Mouse (Mus musculus) liver, embryonic 11.5 days (tissue): ENCODE data around the gene Frem3. TPM values are rescaled to one million over a fixed set of nuclear protein-coding genes. Genes with fewer than 3 reads are reported as not detected.
"Not testable (repeated sequence)": the region's sequence is repeated elsewhere in the genome, so short reads cannot be mapped to it uniquely, and the experiment has no call there.

Source experiments
- ATAC-seq: fragments of 200-750 bp; cut with Nextera tagmentation; replicated peaks from 2 replicates; pipeline ENCODE4 v1.8.0; 2017; ENCODE audit warnings: moderate number of reproducible peaks, mild to moderate bottlenecking, moderate TSS enrichment, moderate library complexity; ENCODE audit not compliant: low FRiP score
- DNase-seq: peaks from one replicate; pipeline ENCODE4 v3.0.0-alpha.2; 2017; ENCODE audit warnings: low spot score
- H3K27ac ChIP-seq: fragments of 300-500 bp; sonication (generic); 2 replicates; pipeline ENCODE4 v1.5.1; 2014; ENCODE audit warnings: mild to moderate bottlenecking, low read depth, low read length, control low read depth
- H3K27me3 ChIP-seq: fragments of 300-500 bp; sonication (generic); replicated peaks from 2 replicates; pipeline ENCODE4 v1.6.1; 2014; ENCODE audit warnings: low read length, mixed read lengths; ENCODE audit not compliant: control insufficient read depth, insufficient read depth
- H3K36me3 ChIP-seq: fragments of 300-500 bp; sonication (generic); 2 replicates; pipeline ENCODE4 v1.6.1; 2014; ENCODE audit warnings: mild to moderate bottlenecking, low read length, moderate library complexity, mixed read lengths; ENCODE audit not compliant: control insufficient read depth, insufficient read depth
- H3K4me1 ChIP-seq: fragments of 300-500 bp; sonication (generic); replicated peaks from 2 replicates; pipeline ENCODE4 v1.6.1; 2014; ENCODE audit warnings: low read length, mixed read lengths; ENCODE audit not compliant: control insufficient read depth, insufficient read depth
- H3K4me2 ChIP-seq: fragments of 300-500 bp; sonication (generic); 2 replicates; pipeline ENCODE4 v1.6.1; 2014; ENCODE audit warnings: mild to moderate bottlenecking, control low read depth, moderate library complexity
- H3K4me3 ChIP-seq: fragments of 300-500 bp; sonication (generic); 2 replicates; pipeline ENCODE4 v1.5.1; 2014; ENCODE audit warnings: low read depth, low read length, control low read depth
- H3K9ac ChIP-seq: fragments of 300-500 bp; sonication (generic); 2 replicates; pipeline ENCODE4 v1.6.1; 2014; ENCODE audit warnings: low read depth, low read length, control low read depth
- H3K9me3 ChIP-seq: fragments of 300-500 bp; sonication (generic); 2 replicates; pipeline ENCODE4 v1.6.1; 2016; ENCODE audit warnings: low read length, inconsistent platforms, mixed read lengths; ENCODE audit not compliant: control insufficient read depth
- WGBS: fragments of 180-500 bp; shearing (Covaris S2); extraction: QIAGEN DNeasy Blood & Tissue Kit; methylation state at CpG from one replicate; pipeline ENCODE4 v1.1.7; 2014; 5-methylcytosine and 5-hydroxymethylcytosine counted together
- polyA plus RNA-seq: library from polyadenylated mRNA; unstranded; fragments of >200 nt; fragmentation: Nextera tagmentation; extraction: Ambion mirVana; gene quantifications from 2 replicates; pipeline ENCODE4 v1.2.1, GENCODE M21; 2014

Frem3 gene
- polyA plus RNA-seq, 1 experiment from 2014 or later, result 0.14 TPM

- Histone ChIP-seq H3K9ac (peak overlapping the region; percentile 81), H3K27me3 (no peaks in the 10 kb centered on the region), H3K4me3 (peak overlapping the region; percentile 66), H3K9me3 (no peaks in the 10 kb centered on the region), H3K4me1 (0 out of 2 replicates have a peak, but pooled peaks cover 2% of the 10 kb centered on the region), H3K27ac (peak overlapping the region; percentile 99), H3K4me2 (peak overlapping the region; percentile 83), H3K36me3 (peaks cover 10% of the 10 kb centered on the region)
- ATAC-seq (peak; percentile 65), DNase-seq (peak; percentile 68)
- WGBS, result under 1% methylated on average over 72 of the region's 84 CpGs
Measured at GRCm38 (mm10) chr8:80738388-80739154, 127.7 kb downstream of the Frem3 start.

- 2% methylated on average over 76 of the region's 91 CpGs for WGBS
- H3K27me3 ChIP-seq, H3K4me1 ChIP-seq, H3K9me3 ChIP-seq, H3K36me3 ChIP-seq: not testable (repeated sequence)
- H3K27ac ChIP-seq, result peak within 1 kb of the TSS; percentile 99
- H3K9ac ChIP-seq, result peak within 1 kb of the TSS; percentile 81
- H3K4me2 ChIP-seq, result peak within 1 kb of the TSS; percentile 83
- DNase-seq (peak; percentile 84), ATAC-seq (peak; percentile 96)
- peak within 1 kb of the TSS; percentile 66 for H3K4me3 ChIP-seq
Measured at GRCm38 (mm10) chr8:80739155-80739924, 128.5 kb downstream of the Frem3 start, which contains the start of gene Smarca5. TSS of gene Smarca5 (minus strand) at chr8:80739497.

GRCm38 (mm10) chr8:80739932-80740331, 129.1 kb downstream of the Frem3 start:
- Histone ChIP-seq H3K4me1 (0 out of 2 replicates have a peak, but pooled peaks cover 2% of the 10 kb centered on the region), H3K9me3 (no peaks in the 10 kb centered on the region), H3K4me3 (peak overlapping the region; percentile 60), H3K4me2 (peak overlapping the region; percentile 80), H3K36me3 (peaks cover 7% of the 10 kb centered on the region), H3K27ac (peak overlapping the region; percentile 99), H3K9ac (peak overlapping the region; percentile 68), H3K27me3 (no peaks in the 10 kb centered on the region)
- WGBS, result 12% methylated on average over 14 of the region's 14 CpGs
- no peak for DNase-seq
- peak; percentile 49 for ATAC-seq

Other genes starting within 250 kb of the Frem3 start
- gene Gypa, start 117.3 kb upstream of the Frem3 start, polyA plus RNA-seq, result 197 and 222 TPM in 2 replicates
- 92.7 and 108 TPM in 2 replicates for gene Smarca5, start 128.4 kb downstream of the Frem3 start, polyA plus RNA-seq